Mouse (Mus musculus): ENCODE results near the gene Rad17. TPM values are rescaled to one million over a fixed set of nuclear protein-coding genes. Genes with fewer than 3 reads are reported as not detected.

Gene Rad17
- polyA plus RNA-seq, 1 experiment from 2014 or later, result 16.0 TPM

DNA sequence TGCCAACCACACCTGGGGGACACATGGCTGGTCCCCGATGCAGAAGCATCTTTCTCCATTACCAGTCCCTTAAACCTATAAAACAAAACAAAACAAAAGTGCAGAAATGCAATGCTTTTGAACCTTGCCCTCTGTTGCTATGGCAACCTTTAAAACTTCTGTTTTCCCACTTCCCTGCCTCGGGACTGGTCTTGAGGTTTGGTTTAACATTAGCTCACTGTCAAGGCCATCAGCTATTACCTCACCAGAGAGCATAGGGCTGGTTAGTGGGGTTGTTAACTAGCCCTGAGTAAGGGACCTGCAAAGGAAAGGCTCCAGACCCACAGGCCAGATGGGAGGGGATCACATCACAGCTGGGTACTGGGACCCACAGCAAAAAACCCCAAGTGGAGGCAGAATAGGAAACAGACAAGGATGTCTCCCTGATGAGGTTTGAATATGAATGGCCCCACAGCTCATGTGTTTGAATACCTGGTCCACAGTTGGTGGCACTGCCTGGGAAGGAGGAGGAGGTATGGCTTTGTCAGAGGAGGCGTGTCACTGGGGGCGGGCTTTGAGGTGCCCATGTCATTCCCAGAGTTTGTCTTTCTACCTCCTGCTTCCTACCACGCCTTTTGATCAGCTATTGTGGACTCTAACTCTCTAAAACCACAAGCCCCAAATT is 48.5 kb downstream of the Rad17 start:
- DNase-seq (ENCODE audit: low spot score) (no peak), ATAC-seq (ENCODE audit: low FRiP score) (no peak)
- Histone ChIP-seq H3K9ac (no peak overlapping the region), H3K4me2 (replicated peaks) (no peak overlapping the region), H3K4me3 (replicated peaks; ENCODE audit: low read length) (no peak overlapping the region), H3K9me3 (ENCODE audit: control insufficient read depth, low read length) (no peaks in the 10 kb centered on the region), H3K27ac (no peak overlapping the region), H3K36me3 (replicated peaks; ENCODE audit: control insufficient read depth, insufficient read depth) (no peaks in the 10 kb centered on the region), H3K27me3 (ENCODE audit: control insufficient read depth, insufficient read depth, low read length) (no peaks in the 10 kb centered on the region), H3K4me1 (replicated peaks; ENCODE audit: control insufficient read depth, insufficient read depth, low read length) (no peaks in the 10 kb centered on the region)
- 65% methylated on average over 5 of the region's 5 CpGs for WGBS

GRCm38 (mm10) chr13:100601034-100601433 is 49.8 kb downstream of the Rad17 start:
- ATAC-seq (ENCODE audit: low FRiP score), result no peak
- no peaks in the 10 kb centered on the region for H3K36me3 ChIP-seq (replicated peaks; ENCODE audit: control insufficient read depth, insufficient read depth)
- H3K4me3 ChIP-seq (replicated peaks; ENCODE audit: low read length), result no peak overlapping the region
- H3K9me3 ChIP-seq (ENCODE audit: control insufficient read depth, low read length), result no peaks in the 10 kb centered on the region
- 69% methylated on average over 7 of the region's 8 CpGs for WGBS
- no peak overlapping the region for H3K9ac ChIP-seq
- H3K27ac ChIP-seq, result no peak overlapping the region
- H3K4me2 ChIP-seq (replicated peaks), result no peak overlapping the region
- H3K4me1 ChIP-seq (replicated peaks; ENCODE audit: control insufficient read depth, insufficient read depth, low read length), result no peaks in the 10 kb centered on the region
- no peak for DNase-seq (ENCODE audit: low spot score)
- H3K27me3 ChIP-seq (ENCODE audit: control insufficient read depth, insufficient read depth, low read length), result no peaks in the 10 kb centered on the region

DNA sequence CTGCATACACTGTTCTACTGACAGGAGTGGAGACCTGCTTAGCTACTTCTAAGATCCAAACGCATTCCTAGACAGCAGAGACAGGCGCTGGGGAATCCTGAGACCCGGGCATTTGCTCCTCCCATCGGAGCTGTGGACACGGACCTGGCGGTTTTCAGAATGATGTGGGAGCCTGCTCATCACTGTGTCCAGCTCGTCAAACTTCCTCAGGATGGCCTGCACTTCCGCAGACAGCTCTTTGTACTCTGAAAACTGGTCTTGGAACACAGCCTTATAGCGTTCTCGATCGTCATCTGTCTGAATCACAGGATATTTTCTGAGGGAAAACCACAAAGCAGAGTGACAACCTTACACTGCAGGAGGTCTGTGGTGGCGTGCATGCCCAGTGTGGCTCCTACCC is 50.5 kb downstream of the Rad17 start:
- ATAC-seq (ENCODE audit: low FRiP score), result no peak
- H3K4me2 ChIP-seq (replicated peaks), result no peak overlapping the region
- H3K27ac ChIP-seq, result no peak overlapping the region
- no peaks in the 10 kb centered on the region for H3K4me1 ChIP-seq (replicated peaks; ENCODE audit: control insufficient read depth, insufficient read depth, low read length)
- no peak overlapping the region for H3K4me3 ChIP-seq (replicated peaks; ENCODE audit: low read length)
- no peaks in the 10 kb centered on the region for H3K27me3 ChIP-seq (ENCODE audit: control insufficient read depth, insufficient read depth, low read length)
- H3K36me3 ChIP-seq (replicated peaks; ENCODE audit: control insufficient read depth, insufficient read depth), result no peaks in the 10 kb centered on the region
- no peak for DNase-seq (ENCODE audit: low spot score)
- WGBS, result 82% methylated on average over 12 of the region's 12 CpGs
- no peaks in the 10 kb centered on the region for H3K9me3 ChIP-seq (ENCODE audit: control insufficient read depth, low read length)
- H3K9ac ChIP-seq, result no peak overlapping the region

GRCm38 (mm10) chr13:100597284-100597683 is 53.6 kb downstream of the Rad17 start:
- H3K4me3 ChIP-seq (replicated peaks; ENCODE audit: low read length), result no peak overlapping the region
- no peaks in the 10 kb centered on the region for H3K27me3 ChIP-seq (ENCODE audit: control insufficient read depth, insufficient read depth, low read length)
- H3K4me1 ChIP-seq (replicated peaks; ENCODE audit: control insufficient read depth, insufficient read depth, low read length), result no peaks in the 10 kb centered on the region
- H3K9ac ChIP-seq, result no peak overlapping the region
- H3K36me3 ChIP-seq (replicated peaks; ENCODE audit: control insufficient read depth, insufficient read depth), result no peaks in the 10 kb centered on the region
- DNase-seq (ENCODE audit: low spot score), result no peak
- no peak overlapping the region for H3K27ac ChIP-seq
- ATAC-seq (ENCODE audit: low FRiP score), result no peak
- no peak overlapping the region for H3K4me2 ChIP-seq (replicated peaks)
- WGBS, result 82% methylated on average over 9 of the region's 9 CpGs
- H3K9me3 ChIP-seq (ENCODE audit: control insufficient read depth, low read length), result no peaks in the 10 kb centered on the region

GRCm38 (mm10) chr13:100595552-100595885 is 55.3 kb downstream of the Rad17 start:
- Histone ChIP-seq H3K36me3 (replicated peaks; ENCODE audit: control insufficient read depth, insufficient read depth) (no peaks in the 10 kb centered on the region), H3K4me1 (replicated peaks; ENCODE audit: control insufficient read depth, insufficient read depth, low read length) (no peaks in the 10 kb centered on the region), H3K4me3 (replicated peaks; ENCODE audit: low read length) (no peak overlapping the region), H3K4me2 (replicated peaks) (no peak overlapping the region), H3K9ac (no peak overlapping the region), H3K27me3 (ENCODE audit: control insufficient read depth, insufficient read depth, low read length) (no peaks in the 10 kb centered on the region), H3K9me3 (ENCODE audit: control insufficient read depth, low read length) (no peaks in the 10 kb centered on the region), H3K27ac (no peak overlapping the region)
- DNase-seq (ENCODE audit: low spot score) (no peak), ATAC-seq (ENCODE audit: low FRiP score) (no peak)
- 90% methylated on average over 3 of the region's 3 CpGs for WGBS

- 73% methylated on average over 5 of the region's 5 CpGs for WGBS
- Histone ChIP-seq H3K9ac (no peak overlapping the region), H3K4me1 (replicated peaks; ENCODE audit: control insufficient read depth, insufficient read depth, low read length) (no peaks in the 10 kb centered on the region), H3K27ac (no peak overlapping the region), H3K9me3 (ENCODE audit: control insufficient read depth, low read length) (no peaks in the 10 kb centered on the region), H3K4me3 (replicated peaks; ENCODE audit: low read length) (no peak overlapping the region), H3K36me3 (replicated peaks; ENCODE audit: control insufficient read depth, insufficient read depth) (no peaks in the 10 kb centered on the region), H3K4me2 (replicated peaks) (no peak overlapping the region), H3K27me3 (ENCODE audit: control insufficient read depth, insufficient read depth, low read length) (no peaks in the 10 kb centered on the region)
- DNase-seq (ENCODE audit: low spot score), result no peak
- no peak for ATAC-seq (ENCODE audit: low FRiP score)
Measured at GRCm38 (mm10) chr13:100594838-100595551, 55.9 kb downstream of the Rad17 start.

DNA sequence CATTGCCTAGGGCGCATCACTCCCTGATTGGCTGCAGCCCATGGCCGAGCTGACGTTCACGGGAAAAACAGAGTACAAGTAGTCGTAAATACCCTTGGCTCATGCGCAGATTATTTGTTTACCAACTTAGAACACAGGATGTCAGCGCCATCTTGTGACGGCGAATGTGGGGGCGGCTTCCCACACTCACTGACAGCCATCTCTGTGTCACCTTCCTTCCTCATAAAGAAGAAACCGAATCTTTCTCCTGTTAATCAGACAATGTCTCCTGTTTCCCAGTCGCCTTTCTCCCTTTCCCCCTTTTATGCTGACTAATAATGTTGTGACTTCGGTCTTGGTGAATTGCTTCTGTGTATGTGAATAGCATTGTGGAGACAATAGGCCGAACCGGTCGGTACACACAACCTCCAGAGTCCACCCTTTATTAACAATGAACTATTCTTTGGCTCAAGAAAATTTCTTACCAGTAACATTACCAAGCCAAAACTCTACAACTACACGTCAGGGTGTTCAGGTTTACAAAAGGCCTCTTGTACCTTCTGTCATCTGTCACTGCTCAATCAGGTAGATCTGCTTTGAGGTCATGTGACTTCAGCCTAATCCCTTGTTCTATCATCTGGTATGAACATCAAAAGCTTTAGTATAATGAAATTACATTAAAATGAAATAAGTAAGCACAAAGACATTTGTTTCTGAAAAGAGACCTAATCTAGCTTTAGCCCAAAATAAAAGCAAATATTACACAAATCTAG is 56.6 kb downstream of the Rad17 start:
- no peak for DNase-seq (ENCODE audit: low spot score)
- H3K4me1 ChIP-seq (replicated peaks; ENCODE audit: control insufficient read depth, insufficient read depth, low read length), result no peaks in the 10 kb centered on the region
- no peaks in the 10 kb centered on the region for H3K9me3 ChIP-seq (ENCODE audit: control insufficient read depth, low read length)
- no peak overlapping the region for H3K4me3 ChIP-seq (replicated peaks; ENCODE audit: low read length)
- no peaks in the 10 kb centered on the region for H3K36me3 ChIP-seq (replicated peaks; ENCODE audit: control insufficient read depth, insufficient read depth)
- 59% methylated on average over 11 of the region's 17 CpGs for WGBS
- H3K27me3 ChIP-seq (ENCODE audit: control insufficient read depth, insufficient read depth, low read length), result no peaks in the 10 kb centered on the region
- H3K27ac ChIP-seq, result peak overlapping the region; percentile 72
- peak overlapping the region; percentile 36 for H3K4me2 ChIP-seq (replicated peaks)
- peak overlapping the region; percentile 40; the same call in 1 of the 2 replicates for H3K9ac ChIP-seq
- peak; percentile 70; the same call in 1 of the 2 replicates for ATAC-seq (ENCODE audit: low FRiP score)

DNA sequence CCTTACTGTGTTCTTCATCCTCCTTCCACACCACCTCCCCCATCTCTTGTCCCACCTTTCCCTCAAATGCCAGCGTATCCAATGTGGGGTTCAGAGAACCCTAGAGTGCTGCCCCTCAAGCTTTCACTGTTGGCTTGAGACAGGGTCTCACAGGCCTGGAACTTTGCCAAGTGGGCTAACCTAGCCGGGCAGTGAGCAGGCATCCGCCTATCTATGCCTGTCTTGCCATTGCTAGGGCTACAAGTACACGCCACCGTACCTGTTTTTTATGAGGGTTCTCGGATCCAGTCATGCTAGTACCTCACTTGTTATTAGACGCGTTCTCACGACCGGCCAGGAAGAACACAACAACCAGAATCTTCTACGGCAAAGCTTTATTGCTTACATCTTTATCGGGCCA is 62.2 kb downstream of the Rad17 start:
- Histone ChIP-seq H3K27ac (no peak overlapping the region), H3K27me3 (ENCODE audit: control insufficient read depth, insufficient read depth, low read length) (no peaks in the 10 kb centered on the region), H3K4me1 (replicated peaks; ENCODE audit: control insufficient read depth, insufficient read depth, low read length) (no peaks in the 10 kb centered on the region), H3K9me3 (ENCODE audit: control insufficient read depth, low read length) (no peaks in the 10 kb centered on the region), H3K4me3 (replicated peaks; ENCODE audit: low read length) (no peak overlapping the region), H3K36me3 (replicated peaks; ENCODE audit: control insufficient read depth, insufficient read depth) (no peaks in the 10 kb centered on the region), H3K4me2 (replicated peaks) (peak overlapping the region; percentile 30), H3K9ac (no peak overlapping the region)
- no peak for DNase-seq (ENCODE audit: low spot score)
- ATAC-seq (ENCODE audit: low FRiP score), result no peak
- 88% methylated on average over 11 of the region's 12 CpGs for WGBS

GRCm38 (mm10) chr13:100582144-100582543 is 68.7 kb downstream of the Rad17 start:
- no peak overlapping the region for H3K4me3 ChIP-seq (replicated peaks; ENCODE audit: low read length)
- ATAC-seq (ENCODE audit: low FRiP score) (no peak), DNase-seq (ENCODE audit: low spot score) (no peak)
- no peak overlapping the region for H3K4me2 ChIP-seq (replicated peaks)
- 53% methylated on average over 6 of the region's 6 CpGs for WGBS
- H3K9me3 ChIP-seq (ENCODE audit: control insufficient read depth, low read length), result no peaks in the 10 kb centered on the region
- no peaks in the 10 kb centered on the region for H3K27me3 ChIP-seq (ENCODE audit: control insufficient read depth, insufficient read depth, low read length)
- no peak overlapping the region for H3K27ac ChIP-seq
- H3K4me1 ChIP-seq (replicated peaks; ENCODE audit: control insufficient read depth, insufficient read depth, low read length), result no peaks in the 10 kb centered on the region
- no peaks in the 10 kb centered on the region for H3K36me3 ChIP-seq (replicated peaks; ENCODE audit: control insufficient read depth, insufficient read depth)
- no peak overlapping the region for H3K9ac ChIP-seq
